Mouse (Mus musculus): Measurements from ENCODE around the gene Klf9. TPM values are rescaled to one million over a fixed set of nuclear protein-coding genes. Genes with fewer than 3 reads are reported as not detected.
A peak's percentile ranks its signal among the peaks of the same experiment; 100 is the strongest.

The Klf9 gene
- polyA plus RNA-seq, 1 experiment from 2014 or later: 0.97 TPM

DNA sequence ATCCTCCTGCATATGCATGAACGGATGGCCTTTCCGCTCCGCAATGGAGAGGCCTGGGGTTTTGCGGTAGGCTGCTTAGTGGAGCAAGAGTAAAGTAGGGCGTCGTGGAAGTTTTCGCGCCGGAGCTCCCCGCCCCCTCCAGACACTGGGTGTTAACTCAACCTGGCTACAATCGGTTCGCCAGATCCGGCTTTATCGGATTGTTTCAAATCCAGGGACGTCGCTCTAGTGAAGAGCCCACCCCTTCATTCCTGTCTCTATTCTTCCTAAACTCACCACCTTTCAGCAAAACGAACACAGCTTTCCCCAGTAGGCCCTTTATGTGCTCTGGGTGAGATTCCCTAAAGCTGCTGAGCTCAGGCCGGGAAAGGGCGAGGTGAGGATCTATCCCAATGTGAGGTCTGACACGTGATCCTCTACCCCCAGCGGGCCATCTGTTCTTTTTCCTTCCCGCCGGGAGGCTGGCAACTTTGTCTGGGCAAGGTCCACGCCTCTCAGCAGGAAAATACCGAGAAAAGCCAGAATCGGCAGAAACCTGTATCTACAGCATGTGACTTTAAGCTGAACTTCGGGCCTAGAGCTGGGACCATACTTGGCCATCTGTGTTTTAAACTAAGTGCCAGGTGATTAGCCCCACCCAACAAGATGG lies 4.7 kb upstream of the Klf9 start:
- Histone ChIP-seq H3K9me3 (replicated peaks; ENCODE audit: control insufficient read depth, low read length) (no peaks in the 10 kb centered on the region), H3K4me2 (ENCODE audit: low read length) (peak overlapping the region; percentile 86), H3K27ac (ENCODE audit: low read depth, low read length) (no peak overlapping the region), H3K36me3 (ENCODE audit: control insufficient read depth, insufficient read depth, low read length) (no peaks in the 10 kb centered on the region), H3K4me1 (ENCODE audit: control insufficient read depth, insufficient read depth, low read length) (peaks cover 17% of the 10 kb centered on the region), H3K9ac (ENCODE audit: low read length) (peak overlapping the region; percentile 50), H3K27me3 (replicated peaks; ENCODE audit: control insufficient read depth, insufficient read depth, low read length) (peaks cover 25% of the 10 kb centered on the region), H3K4me3 (ENCODE audit: low read depth, low read length) (peak overlapping the region; percentile 37)
- WGBS: 1% methylated on average over 27 of the region's 27 CpGs
- no peak for ATAC-seq
- DNase-seq (ENCODE audit: low spot score): peak; percentile 62

DNA sequence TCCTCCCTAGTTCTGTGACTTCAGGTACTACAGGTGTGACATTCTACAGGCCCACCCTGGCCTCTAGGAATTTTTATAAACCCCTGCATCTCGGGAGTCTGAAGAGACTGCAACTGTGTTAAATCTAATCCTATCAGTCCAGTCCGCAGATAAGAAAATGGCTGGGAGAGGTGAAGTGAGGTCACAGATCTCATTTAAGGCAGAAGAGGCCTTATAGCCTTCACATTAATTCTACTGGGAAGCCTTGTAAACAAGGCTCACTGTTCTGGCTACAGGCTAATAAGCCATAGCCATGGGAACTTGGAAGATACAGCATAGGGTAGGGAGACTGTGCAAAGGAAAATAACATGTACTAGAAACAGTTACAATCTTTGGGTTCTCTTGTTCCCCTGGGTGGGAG lies 3.7 kb upstream of the Klf9 start:
- WGBS: 57% methylated on average over 2 of the region's 2 CpGs
- DNase-seq (ENCODE audit: low spot score): no peak
- Histone ChIP-seq H3K9ac (ENCODE audit: low read length) (no peak overlapping the region), H3K9me3 (replicated peaks; ENCODE audit: control insufficient read depth, low read length) (no peaks in the 10 kb centered on the region), H3K4me3 (ENCODE audit: low read depth, low read length) (no peak overlapping the region), H3K4me2 (ENCODE audit: low read length) (no peak overlapping the region), H3K27ac (ENCODE audit: low read depth, low read length) (no peak overlapping the region), H3K27me3 (replicated peaks; ENCODE audit: control insufficient read depth, insufficient read depth, low read length) (peaks cover 28% of the 10 kb centered on the region), H3K36me3 (ENCODE audit: control insufficient read depth, insufficient read depth, low read length) (no peaks in the 10 kb centered on the region), H3K4me1 (ENCODE audit: control insufficient read depth, insufficient read depth, low read length) (peaks cover 21% of the 10 kb centered on the region)
- ATAC-seq: no peak

DNA sequence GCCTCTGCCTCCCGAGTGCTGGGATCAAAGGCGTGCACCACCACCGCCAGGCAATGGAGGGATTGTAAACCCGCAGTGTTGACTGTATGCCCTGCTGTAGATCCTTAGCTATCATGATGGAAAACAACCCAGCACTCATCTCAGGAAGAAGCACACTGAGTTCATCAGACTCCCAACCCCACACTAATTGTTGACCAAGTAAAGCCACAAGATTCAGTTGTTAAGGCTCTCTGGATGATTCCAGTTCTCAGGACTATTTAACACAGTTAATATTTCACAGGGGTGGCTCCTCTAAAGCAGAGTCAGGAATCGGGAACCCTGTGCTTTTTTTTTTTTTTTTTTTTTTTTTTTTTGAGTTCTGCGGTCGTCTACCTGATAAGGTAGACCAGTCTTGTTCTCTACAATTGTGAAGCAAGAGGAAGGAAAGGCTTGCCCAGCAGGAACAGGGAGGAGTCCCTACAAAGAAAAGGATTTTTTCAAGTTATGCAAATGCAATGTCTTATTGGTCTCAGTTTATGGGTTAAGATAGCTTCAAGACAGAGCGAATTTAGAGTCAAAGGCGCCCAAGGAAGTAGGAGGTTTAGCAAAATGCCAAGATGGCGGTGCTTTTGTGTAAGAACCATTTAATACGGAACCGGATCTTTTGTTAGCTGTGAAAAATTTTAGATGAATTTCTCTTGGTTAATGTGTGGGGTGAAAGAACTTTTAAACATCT lies 1.1 kb upstream of the Klf9 start:
- Histone ChIP-seq H3K9me3 (replicated peaks; ENCODE audit: control insufficient read depth, low read length) (no peaks in the 10 kb centered on the region), H3K27me3 (replicated peaks; ENCODE audit: control insufficient read depth, insufficient read depth, low read length) (peaks cover 33% of the 10 kb centered on the region), H3K36me3 (ENCODE audit: control insufficient read depth, insufficient read depth, low read length) (no peaks in the 10 kb centered on the region), H3K4me3 (ENCODE audit: low read depth, low read length) (peak overlapping the region; percentile 59), H3K4me1 (ENCODE audit: control insufficient read depth, insufficient read depth, low read length) (peaks cover 21% of the 10 kb centered on the region), H3K4me2 (ENCODE audit: low read length) (peak overlapping the region; percentile 99), H3K27ac (ENCODE audit: low read depth, low read length) (no peak overlapping the region), H3K9ac (ENCODE audit: low read length) (no peak overlapping the region)
- ATAC-seq (no peak), DNase-seq (ENCODE audit: low spot score) (peak; percentile 23)
- WGBS: 44% methylated on average over 12 of the region's 12 CpGs

DNA sequence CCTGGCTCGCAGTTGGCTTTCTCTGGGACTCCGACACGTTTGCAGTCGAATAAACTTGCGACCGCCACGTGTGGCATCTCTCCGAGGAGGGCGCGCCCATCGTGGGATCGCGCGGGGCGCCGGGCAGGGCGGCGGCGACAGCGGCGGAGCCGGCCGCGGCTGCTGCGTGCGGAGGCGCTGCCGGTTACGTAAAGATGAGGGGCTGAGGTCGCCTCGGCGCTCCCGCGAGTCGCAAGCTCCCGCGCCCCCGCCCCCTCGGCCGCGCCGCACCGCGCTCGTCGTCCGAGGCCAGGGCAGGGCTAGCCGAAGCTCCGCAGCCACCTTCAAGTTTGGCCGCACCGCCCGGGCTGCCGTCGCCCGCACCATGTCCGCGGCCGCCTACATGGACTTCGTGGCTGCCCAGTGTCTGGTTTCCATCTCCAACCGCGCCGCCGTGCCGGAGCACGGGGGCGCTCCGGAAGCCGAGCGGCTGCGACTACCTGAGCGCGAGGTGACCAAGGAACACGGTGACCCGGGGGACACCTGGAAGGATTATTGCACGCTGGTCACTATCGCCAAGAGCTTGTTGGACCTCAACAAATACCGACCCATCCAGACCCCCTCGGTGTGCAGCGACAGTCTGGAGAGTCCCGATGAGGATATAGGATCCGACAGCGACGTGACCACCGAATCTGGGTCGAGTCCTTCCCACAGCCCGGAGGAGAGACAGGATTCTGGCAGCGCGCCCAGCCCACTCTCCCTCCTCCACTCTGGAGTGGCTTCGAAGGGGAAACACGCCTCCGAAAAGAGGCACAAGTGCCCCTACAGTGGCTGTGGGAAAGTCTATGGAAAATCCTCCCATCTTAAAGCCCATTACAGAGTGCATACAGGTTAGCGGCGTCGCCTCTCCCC lies 610 bp downstream of the Klf9 start:
- H3K4me3 ChIP-seq (ENCODE audit: low read depth, low read length): peak overlapping the region; percentile 59
- no peaks in the 10 kb centered on the region for H3K9me3 ChIP-seq (replicated peaks; ENCODE audit: control insufficient read depth, low read length)
- H3K9ac ChIP-seq (ENCODE audit: low read length): peak overlapping the region; percentile 60
- no peak overlapping the region for H3K27ac ChIP-seq (ENCODE audit: low read depth, low read length)
- peaks cover 22% of the 10 kb centered on the region for H3K27me3 ChIP-seq (replicated peaks; ENCODE audit: control insufficient read depth, insufficient read depth, low read length)
- peaks cover 7% of the 10 kb centered on the region; the same call in 1 of the 2 replicates for H3K4me1 ChIP-seq (ENCODE audit: control insufficient read depth, insufficient read depth, low read length)
- H3K36me3 ChIP-seq (ENCODE audit: control insufficient read depth, insufficient read depth, low read length): no peaks in the 10 kb centered on the region
- DNase-seq (ENCODE audit: low spot score) (peak; percentile 67), ATAC-seq (peak; percentile 19)
- under 1% methylated on average over 93 of the region's 94 CpGs for WGBS
- H3K4me2 ChIP-seq (ENCODE audit: low read length): peak overlapping the region; percentile 99

DNA sequence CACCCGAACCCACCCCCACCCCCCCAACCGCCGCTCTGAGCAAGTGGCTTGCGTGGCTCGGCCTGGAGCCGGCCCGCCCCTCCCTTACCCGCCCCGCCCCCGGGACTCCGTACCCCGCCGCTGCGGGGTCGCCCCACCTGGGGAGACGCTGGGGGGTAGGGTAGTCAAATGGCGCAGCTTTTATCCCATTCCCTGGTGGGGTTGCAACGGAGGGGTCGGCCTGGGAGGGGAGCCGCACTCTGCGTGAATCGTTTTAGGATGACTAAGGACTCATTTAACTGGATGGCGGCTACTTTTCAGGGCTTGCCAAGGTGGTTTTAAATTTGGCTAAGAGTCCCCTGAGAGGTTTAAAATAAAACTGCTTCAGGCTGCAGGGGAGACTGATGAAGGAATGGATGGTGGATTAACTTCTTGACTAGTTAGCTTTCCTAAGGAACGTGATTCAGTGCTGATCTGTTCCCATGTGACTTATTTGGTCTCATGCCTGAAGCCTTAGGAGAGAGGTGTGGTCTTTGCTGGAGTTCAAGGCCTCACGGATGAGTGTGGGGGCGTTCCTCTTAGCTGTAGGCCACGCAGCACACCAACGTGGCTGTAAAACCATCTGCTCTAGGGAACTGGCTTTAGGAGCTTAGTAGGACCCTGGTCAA lies 1.5 kb downstream of the Klf9 start:
- Histone ChIP-seq H3K27me3 (replicated peaks; ENCODE audit: control insufficient read depth, insufficient read depth, low read length) (peaks cover 17% of the 10 kb centered on the region), H3K4me1 (ENCODE audit: control insufficient read depth, insufficient read depth, low read length) (peaks cover 7% of the 10 kb centered on the region; the same call in 1 of the 2 replicates), H3K4me3 (ENCODE audit: low read depth, low read length) (peak overlapping the region; percentile 59), H3K9me3 (replicated peaks; ENCODE audit: control insufficient read depth, low read length) (no peaks in the 10 kb centered on the region), H3K27ac (ENCODE audit: low read depth, low read length) (no peak overlapping the region), H3K4me2 (ENCODE audit: low read length) (peak overlapping the region; percentile 99), H3K36me3 (ENCODE audit: control insufficient read depth, insufficient read depth, low read length) (no peaks in the 10 kb centered on the region), H3K9ac (ENCODE audit: low read length) (peak overlapping the region; percentile 60)
- 3% methylated on average over 28 of the region's 28 CpGs for WGBS
- ATAC-seq (no peak), DNase-seq (ENCODE audit: low spot score) (no peak)

DNA sequence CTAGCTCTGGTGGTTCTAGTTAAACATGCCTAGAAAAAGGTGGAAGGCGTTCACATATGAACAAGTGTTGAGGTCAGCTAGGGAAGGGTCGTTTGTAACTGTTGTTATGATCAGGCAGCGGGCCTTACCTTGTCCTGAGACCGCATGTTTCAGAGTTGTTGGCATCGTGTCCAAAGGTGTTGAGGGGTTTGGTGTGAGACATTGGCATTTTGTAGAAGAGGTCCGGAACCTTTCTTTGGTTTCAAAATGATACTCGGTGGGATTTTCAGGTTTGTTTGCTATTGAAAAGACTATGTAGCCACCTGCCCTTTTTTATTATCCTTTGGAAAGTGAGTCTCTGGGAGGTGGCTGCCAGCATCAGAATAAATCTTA lies 2.0 kb downstream of the Klf9 start:
- ATAC-seq (no peak), DNase-seq (ENCODE audit: low spot score) (no peak)
- Histone ChIP-seq H3K36me3 (ENCODE audit: control insufficient read depth, insufficient read depth, low read length) (no peaks in the 10 kb centered on the region), H3K4me2 (ENCODE audit: low read length) (peak overlapping the region; percentile 99; the same call in 1 of the 2 replicates), H3K27me3 (replicated peaks; ENCODE audit: control insufficient read depth, insufficient read depth, low read length) (peaks cover 16% of the 10 kb centered on the region), H3K4me3 (ENCODE audit: low read depth, low read length) (no peak overlapping the region), H3K9ac (ENCODE audit: low read length) (no peak overlapping the region), H3K4me1 (ENCODE audit: control insufficient read depth, insufficient read depth, low read length) (peaks cover 7% of the 10 kb centered on the region; the same call in 1 of the 2 replicates), H3K9me3 (replicated peaks; ENCODE audit: control insufficient read depth, low read length) (no peaks in the 10 kb centered on the region), H3K27ac (ENCODE audit: low read depth, low read length) (no peak overlapping the region)
- 67% methylated on average over 7 of the region's 7 CpGs for WGBS

DNA sequence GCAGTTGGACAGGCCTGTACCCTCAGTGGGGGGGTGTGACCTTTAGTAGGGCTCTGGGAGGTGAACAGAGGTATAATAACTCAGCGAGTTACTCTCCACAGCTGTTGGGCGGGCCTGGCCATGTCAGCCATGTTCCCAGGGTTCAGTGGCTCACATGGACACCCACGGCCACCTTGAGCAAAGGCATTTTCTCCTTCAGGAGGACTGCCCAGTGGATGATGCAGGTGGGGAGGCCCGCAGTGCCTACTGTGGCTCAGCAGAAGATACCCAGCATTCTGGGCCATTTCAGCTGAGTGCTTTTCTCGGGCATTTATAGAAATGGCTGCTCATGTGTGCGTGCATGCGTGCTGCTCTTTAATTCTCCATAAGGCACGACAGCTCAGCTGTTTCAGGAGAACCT lies 2.5 kb downstream of the Klf9 start:
- H3K36me3 ChIP-seq (ENCODE audit: control insufficient read depth, insufficient read depth, low read length): no peaks in the 10 kb centered on the region
- peaks cover 7% of the 10 kb centered on the region; the same call in 1 of the 2 replicates for H3K4me1 ChIP-seq (ENCODE audit: control insufficient read depth, insufficient read depth, low read length)
- no peak overlapping the region for H3K9ac ChIP-seq (ENCODE audit: low read length)
- H3K4me2 ChIP-seq (ENCODE audit: low read length): no peak overlapping the region
- H3K9me3 ChIP-seq (replicated peaks; ENCODE audit: control insufficient read depth, low read length): no peaks in the 10 kb centered on the region
- no peak overlapping the region for H3K27ac ChIP-seq (ENCODE audit: low read depth, low read length)
- no peak for ATAC-seq
- no peak for DNase-seq (ENCODE audit: low spot score)
- WGBS: 84% methylated on average over 8 of the region's 8 CpGs
- H3K27me3 ChIP-seq (replicated peaks; ENCODE audit: control insufficient read depth, insufficient read depth, low read length): peaks cover 16% of the 10 kb centered on the region
- H3K4me3 ChIP-seq (ENCODE audit: low read depth, low read length): no peak overlapping the region

DNA sequence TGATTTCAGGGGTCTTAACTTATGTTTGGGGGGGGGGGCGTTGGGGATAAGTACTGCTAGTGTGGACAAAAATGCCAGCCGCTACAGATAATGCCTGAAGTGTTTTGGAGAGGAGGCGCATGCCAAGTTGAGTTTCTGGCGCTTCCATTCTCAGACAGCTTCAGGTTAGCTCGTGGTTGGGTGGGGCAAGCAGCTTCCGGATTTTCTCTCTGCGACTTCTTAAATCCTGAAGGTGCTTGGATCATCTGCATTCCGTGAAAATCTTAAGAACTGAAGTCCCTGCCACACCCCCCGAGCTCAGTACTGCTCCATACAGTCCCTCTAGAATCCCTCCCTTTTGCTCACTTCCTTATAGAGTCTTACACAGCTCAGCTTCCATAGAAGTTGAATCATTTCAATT lies 3.0 kb downstream of the Klf9 start:
- Histone ChIP-seq H3K9me3 (replicated peaks; ENCODE audit: control insufficient read depth, low read length) (no peaks in the 10 kb centered on the region), H3K4me2 (ENCODE audit: low read length) (no peak overlapping the region), H3K36me3 (ENCODE audit: control insufficient read depth, insufficient read depth, low read length) (no peaks in the 10 kb centered on the region), H3K27me3 (replicated peaks; ENCODE audit: control insufficient read depth, insufficient read depth, low read length) (peaks cover 16% of the 10 kb centered on the region), H3K4me3 (ENCODE audit: low read depth, low read length) (no peak overlapping the region), H3K27ac (ENCODE audit: low read depth, low read length) (no peak overlapping the region), H3K9ac (ENCODE audit: low read length) (no peak overlapping the region), H3K4me1 (ENCODE audit: control insufficient read depth, insufficient read depth, low read length) (peaks cover 7% of the 10 kb centered on the region; the same call in 1 of the 2 replicates)
- ATAC-seq (no peak), DNase-seq (ENCODE audit: low spot score) (no peak)
- WGBS: 66% methylated on average over 9 of the region's 9 CpGs
